Mouse (Mus musculus) G1E (cell line): ENCODE data around the gene Aldh1b1.

Experiments used
- CTCF ChIP-seq: IDR thresholded peaks from 2 replicates; pipeline ENCODE4 v1.5.1; 2012; ENCODE audit warnings: low read depth, low read length, inconsistent platforms, mixed read lengths
- GATA1 ChIP-seq: IDR thresholded peaks from 2 replicates; pipeline ENCODE4 v1.6.1; 2012; ENCODE audit warnings: borderline replicate concordance, low read length, inconsistent platforms, mixed read lengths
- GATA2 ChIP-seq: IDR thresholded peaks from 2 replicates; pipeline ENCODE4 v1.6.1; 2012; ENCODE audit warnings: low read depth, low read length, inconsistent platforms, borderline replicate concordance
- TAL1 ChIP-seq: conservative IDR thresholded peaks from 2 replicates; pipeline ENCODE4 v1.6.1; 2012; ENCODE audit warnings: low read depth, low read length, inconsistent platforms, mixed read lengths

- TF ChIP-seq CTCF (no peak), GATA1 (no peak), TAL1 (no peak), GATA2 (no peak)
Observed at GRCm38 (mm10) chr4:45788446-45789081, 10.3 kb upstream of the Aldh1b1 start.
